Mouse (Mus musculus) midbrain, embryonic 12.5 days (tissue): ENCODE data around the gene B4galnt1. TPM values are rescaled to one million over a fixed set of nuclear protein-coding genes. Genes with fewer than 3 reads are reported as not detected.
A peak's percentile ranks its signal among the peaks of the same experiment; 100 is the strongest.

ENCODE experiments used
- ATAC-seq: fragments of 200-750 bp; cut with Nextera tagmentation; 2 replicates; pipeline ENCODE4 v1.8.0; 2017; ENCODE audit warnings: low read depth, moderate TSS enrichment, moderate library complexity; ENCODE audit not compliant: low FRiP score
- H3K27ac ChIP-seq: fragments of 300-500 bp; sonication (generic); replicated peaks from 2 replicates; pipeline ENCODE4 v1.5.1; 2016; ENCODE audit warnings: mild to moderate bottlenecking
- H3K27me3 ChIP-seq: fragments of 300-500 bp; sonication (generic); 2 replicates; pipeline ENCODE4 v1.6.1; 2016; ENCODE audit warnings: mild to moderate bottlenecking
- H3K36me3 ChIP-seq: fragments of 300-500 bp; sonication (generic); 2 replicates; pipeline ENCODE4 v1.6.1; 2016
- H3K4me1 ChIP-seq: fragments of 300-500 bp; sonication (generic); 2 replicates; pipeline ENCODE4 v1.6.1; 2016
- H3K4me2 ChIP-seq: fragments of 300-500 bp; sonication (generic); replicated peaks from 2 replicates; pipeline ENCODE4 v1.6.1; 2016; ENCODE audit warnings: mild to moderate bottlenecking, moderate library complexity
- H3K4me3 ChIP-seq: fragments of 300-500 bp; sonication (generic); 2 replicates; pipeline ENCODE4 v1.5.1; 2016; ENCODE audit warnings: mild to moderate bottlenecking
- H3K9ac ChIP-seq: fragments of 300-500 bp; sonication (generic); replicated peaks from 2 replicates; pipeline ENCODE4 v1.6.1; 2016; ENCODE audit warnings: mild to moderate bottlenecking, moderate library complexity
- H3K9me3 ChIP-seq: fragments of 300-500 bp; sonication (generic); 2 replicates; pipeline ENCODE4 v1.6.1; 2016; ENCODE audit warnings: mild to moderate bottlenecking
- WGBS: fragments of 180-500 bp; shearing (Covaris S2); methylation state at CpG from one replicate; pipeline ENCODE4 v1.1.7; 2016; 5-methylcytosine and 5-hydroxymethylcytosine counted together
- polyA plus RNA-seq: library from polyadenylated mRNA; unstranded; fragments of >200 nt; fragmentation: Nextera tagmentation; extraction: Ambion mirVana; gene quantifications from 2 replicates; pipeline ENCODE4 v1.2.1, GENCODE M21; 2016

Gene B4galnt1
- polyA plus RNA-seq, 1 experiment from 2014 or later = 17.7 TPM

GRCm38 (mm10) chr10:127176228-127176627, 11.2 kb downstream of the B4galnt1 start:
- peaks cover 22% of the 10 kb centered on the region for H3K4me1 ChIP-seq
- no peak overlapping the region for H3K9ac ChIP-seq
- no peak overlapping the region for H3K27ac ChIP-seq
- no peak overlapping the region for H3K4me2 ChIP-seq
- no peaks in the 10 kb centered on the region for H3K36me3 ChIP-seq
- H3K27me3 ChIP-seq = peaks cover 81% of the 10 kb centered on the region
- H3K9me3 ChIP-seq = no peaks in the 10 kb centered on the region
- WGBS = 30% methylated on average over 3 of the region's 3 CpGs
- no peak for ATAC-seq
- no peak overlapping the region for H3K4me3 ChIP-seq

GRCm38 (mm10) chr10:127176756-127177155, 11.7 kb downstream of the B4galnt1 start:
- 7% methylated on average over 7 of the region's 7 CpGs for WGBS
- Histone ChIP-seq H3K9ac (no peak overlapping the region), H3K9me3 (no peaks in the 10 kb centered on the region), H3K4me2 (no peak overlapping the region), H3K4me3 (no peak overlapping the region), H3K27me3 (peaks cover 81% of the 10 kb centered on the region), H3K36me3 (no peaks in the 10 kb centered on the region), H3K27ac (no peak overlapping the region), H3K4me1 (peaks cover 22% of the 10 kb centered on the region)
- ATAC-seq = no peak

DNA sequence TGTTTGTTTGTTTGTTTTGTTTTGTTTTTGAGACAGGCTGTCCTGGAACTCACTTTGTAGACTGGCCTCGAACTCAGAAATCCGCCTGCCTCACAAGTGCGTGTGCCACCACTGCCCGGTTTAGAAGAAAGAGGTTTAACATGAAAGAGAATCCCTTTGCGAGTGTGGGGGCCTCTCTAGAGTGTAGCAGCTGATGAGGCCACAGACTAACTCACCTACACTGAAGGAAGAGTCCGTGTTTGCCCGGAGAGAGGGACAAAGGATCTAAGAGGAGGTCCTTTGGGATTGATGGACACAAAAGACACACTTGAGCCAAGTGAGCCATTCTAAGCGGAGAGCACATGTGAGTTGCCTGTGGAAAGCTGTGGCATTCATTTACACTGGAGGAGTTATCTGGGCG, 12.2 kb downstream of the B4galnt1 start:
- H3K4me3 ChIP-seq = no peak overlapping the region
- ATAC-seq = no peak
- H3K36me3 ChIP-seq = no peaks in the 10 kb centered on the region
- 0 out of 2 replicates have a peak overlapping the region, but pooled peaks have one; percentile 45 for H3K4me2 ChIP-seq
- H3K27ac ChIP-seq = no peak overlapping the region
- H3K27me3 ChIP-seq = peaks cover 81% of the 10 kb centered on the region
- 15% methylated on average over 9 of the region's 9 CpGs for WGBS
- H3K9ac ChIP-seq = no peak overlapping the region
- peaks cover 22% of the 10 kb centered on the region for H3K4me1 ChIP-seq
- no peaks in the 10 kb centered on the region for H3K9me3 ChIP-seq

DNA sequence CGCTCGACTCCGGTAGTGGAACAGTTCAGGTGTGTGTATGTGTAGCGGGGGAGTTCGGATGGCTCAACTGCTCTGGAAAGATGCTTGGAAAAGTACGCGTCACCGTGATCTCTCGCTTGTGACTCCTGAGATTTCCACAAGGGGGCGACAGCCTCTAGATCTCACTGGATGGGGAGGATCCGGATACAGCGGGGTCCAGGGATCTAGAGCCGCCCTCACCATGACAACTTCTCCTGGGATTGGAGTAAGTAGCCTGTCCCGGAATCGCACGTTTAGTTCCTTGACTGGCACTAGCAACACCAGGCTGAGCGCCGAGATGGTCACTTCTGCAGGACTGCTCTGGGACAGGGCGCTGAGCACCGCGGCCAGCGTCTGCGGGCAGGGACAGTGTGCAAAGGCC, 12.7 kb downstream of the B4galnt1 start:
- peak overlapping the region; percentile 45 for H3K4me2 ChIP-seq
- peak overlapping the region; percentile 26 for H3K4me3 ChIP-seq
- H3K4me1 ChIP-seq = peaks cover 22% of the 10 kb centered on the region
- peaks cover 84% of the 10 kb centered on the region for H3K27me3 ChIP-seq
- H3K36me3 ChIP-seq = peaks cover 3% of the 10 kb centered on the region; the same call in 1 of the 2 replicates
- H3K27ac ChIP-seq = no peak overlapping the region
- H3K9ac ChIP-seq = no peak overlapping the region; the same call in 1 of the 2 replicates
- peak; percentile 75 for ATAC-seq
- WGBS = 2% methylated on average over 23 of the region's 23 CpGs
- H3K9me3 ChIP-seq = no peaks in the 10 kb centered on the region

DNA sequence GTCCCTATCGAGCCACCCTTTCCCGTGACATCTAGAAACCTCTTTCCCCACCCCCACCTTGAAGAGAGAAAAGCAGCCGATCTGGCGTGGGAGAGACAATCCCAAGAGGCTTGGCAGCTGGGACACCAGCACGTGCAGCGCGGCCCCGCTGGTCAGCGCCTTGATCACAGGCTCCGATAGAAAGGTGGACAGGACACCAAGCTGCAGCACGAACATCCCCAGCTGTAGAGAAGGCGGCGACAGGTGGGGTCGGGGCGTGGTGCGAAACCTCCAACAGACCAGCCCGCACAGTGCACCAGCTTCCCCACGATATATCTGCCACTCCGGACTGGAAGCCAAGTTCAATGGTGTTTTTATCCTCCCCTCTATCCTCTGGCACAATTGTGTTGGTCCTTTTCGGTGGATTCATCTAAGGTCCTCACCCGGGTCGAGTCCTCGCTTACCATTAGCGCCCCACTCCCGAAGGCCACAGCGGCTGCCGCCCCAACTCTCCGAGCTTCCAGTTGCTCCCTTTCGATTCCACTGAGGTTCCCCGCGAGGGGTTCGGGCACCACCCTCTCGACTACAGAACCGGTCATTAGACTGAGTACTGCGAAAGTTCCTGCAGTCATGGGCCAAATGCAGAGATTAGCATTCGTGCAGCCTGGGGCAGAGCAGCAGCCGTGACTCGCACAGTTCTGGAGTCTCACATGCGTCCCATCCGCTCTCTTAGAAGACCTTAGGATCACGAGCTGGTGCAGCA, 13.4 kb downstream of the B4galnt1 start:
- Histone ChIP-seq H3K27ac (no peak overlapping the region), H3K27me3 (peaks cover 83% of the 10 kb centered on the region), H3K9ac (no peak overlapping the region; the same call in 1 of the 2 replicates), H3K36me3 (peaks cover 10% of the 10 kb centered on the region; the same call in 1 of the 2 replicates), H3K9me3 (no peaks in the 10 kb centered on the region), H3K4me2 (peak overlapping the region; percentile 45), H3K4me3 (peak overlapping the region; percentile 26), H3K4me1 (peaks cover 24% of the 10 kb centered on the region)
- no peak for ATAC-seq
- WGBS = 5% methylated on average over 41 of the region's 41 CpGs

GRCm38 (mm10) chr10:127179871-127180694, 15.1 kb downstream of the B4galnt1 start, which contains the start of gene Slc26a10:
Slc26a10 (minus strand) TSS chr10:127180645.
- H3K4me3 ChIP-seq = peak within 1 kb of the TSS; percentile 22; the same call in 1 of the 2 replicates
- H3K9ac ChIP-seq = peak within 1 kb of the TSS; percentile 39; the same call in 1 of the 2 replicates
- H3K27me3 ChIP-seq = peaks cover 89% of the 10 kb centered on the region
- H3K27ac ChIP-seq = no peak within 1 kb of the TSS
- H3K4me2 ChIP-seq = peak within 1 kb of the TSS; percentile 42
- no peaks in the 10 kb centered on the region for H3K9me3 ChIP-seq
- peaks cover 39% of the 10 kb centered on the region for H3K4me1 ChIP-seq
- WGBS = 1% methylated on average over 34 of the region's 34 CpGs
- no peak for ATAC-seq
- H3K36me3 ChIP-seq = peaks cover 11% of the 10 kb centered on the region; the same call in 1 of the 2 replicates

DNA sequence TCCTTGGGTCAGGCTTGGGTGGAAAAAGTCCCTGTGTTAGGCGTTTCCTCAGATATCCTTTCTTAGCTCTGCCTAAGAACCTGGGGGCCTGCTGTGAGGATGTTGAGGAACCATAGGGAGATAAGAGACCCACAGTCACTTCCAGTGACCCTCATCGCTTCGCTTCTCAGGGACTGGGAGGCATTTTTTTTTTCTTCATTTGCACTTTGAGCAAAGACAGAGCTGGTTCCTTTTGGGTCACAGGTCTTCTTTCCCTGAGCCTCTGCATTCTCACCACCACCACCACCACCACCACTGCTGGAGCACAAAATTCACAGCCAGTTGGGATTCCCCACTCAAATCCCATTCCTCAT, 15.6 kb downstream of the B4galnt1 start:
- Histone ChIP-seq H3K9ac (peak overlapping the region; percentile 39; the same call in 1 of the 2 replicates), H3K27me3 (peaks cover 94% of the 10 kb centered on the region), H3K4me2 (peak overlapping the region; percentile 42; the same call in 1 of the 2 replicates), H3K36me3 (peaks cover 11% of the 10 kb centered on the region; the same call in 1 of the 2 replicates), H3K4me3 (no peak overlapping the region), H3K4me1 (peaks cover 45% of the 10 kb centered on the region), H3K27ac (no peak overlapping the region), H3K9me3 (no peaks in the 10 kb centered on the region)
- 1% methylated on average over 3 of the region's 3 CpGs for WGBS
- no peak for ATAC-seq

DNA sequence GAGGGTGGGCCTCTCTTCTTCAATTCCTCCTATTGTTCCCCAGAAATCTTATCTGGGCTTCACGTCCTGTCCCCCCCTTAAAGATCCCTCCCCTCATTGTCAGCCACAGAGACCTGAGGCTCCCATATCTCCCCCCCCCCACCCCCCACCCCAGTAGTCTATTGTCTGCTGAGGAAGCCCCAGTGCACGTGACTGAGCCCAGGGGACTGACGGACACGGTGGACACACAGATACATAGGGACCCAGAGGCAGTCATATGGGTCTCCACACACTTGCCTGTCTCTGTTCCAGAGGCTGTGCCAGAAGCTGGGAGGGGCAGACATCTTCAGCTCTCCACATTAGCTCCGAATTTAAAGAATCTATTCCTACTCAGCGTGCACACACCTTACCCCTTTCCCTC, 16.5 kb downstream of the B4galnt1 start:
- Histone ChIP-seq H3K4me3 (no peak overlapping the region), H3K27ac (no peak overlapping the region), H3K9me3 (no peaks in the 10 kb centered on the region), H3K36me3 (peaks cover 15% of the 10 kb centered on the region), H3K27me3 (peaks cover 86% of the 10 kb centered on the region), H3K4me1 (peaks cover 45% of the 10 kb centered on the region), H3K9ac (no peak overlapping the region), H3K4me2 (no peak overlapping the region)
- no peak for ATAC-seq
- 61% methylated on average over 6 of the region's 6 CpGs for WGBS

- Histone ChIP-seq H3K27me3 (peaks cover 75% of the 10 kb centered on the region), H3K4me1 (peaks cover 52% of the 10 kb centered on the region), H3K9ac (no peak overlapping the region), H3K4me2 (no peak overlapping the region), H3K9me3 (peaks cover 3% of the 10 kb centered on the region; the same call in 1 of the 2 replicates), H3K36me3 (peaks cover 17% of the 10 kb centered on the region), H3K4me3 (no peak overlapping the region), H3K27ac (no peak overlapping the region)
- no peak for ATAC-seq
- WGBS = 91% methylated on average over 4 of the region's 4 CpGs
These were observed 17.6 kb downstream of the B4galnt1 start for GRCm38 (mm10) chr10:127182624-127183023.

- peak overlapping the region; percentile 36 for H3K4me2 ChIP-seq
- no peak overlapping the region for H3K9ac ChIP-seq
- H3K4me1 ChIP-seq = peaks cover 48% of the 10 kb centered on the region
- H3K9me3 ChIP-seq = peaks cover 3% of the 10 kb centered on the region; the same call in 1 of the 2 replicates
- no peak for ATAC-seq
- 0 out of 2 replicates have a peak overlapping the region, but pooled peaks have one; percentile 10 for H3K4me3 ChIP-seq
- peaks cover 64% of the 10 kb centered on the region for H3K27me3 ChIP-seq
- 8% methylated on average over 20 of the region's 20 CpGs for WGBS
- no peak overlapping the region for H3K27ac ChIP-seq
- H3K36me3 ChIP-seq = peaks cover 17% of the 10 kb centered on the region
These were observed 18.7 kb downstream of the B4galnt1 start for GRCm38 (mm10) chr10:127183759-127184158.

DNA sequence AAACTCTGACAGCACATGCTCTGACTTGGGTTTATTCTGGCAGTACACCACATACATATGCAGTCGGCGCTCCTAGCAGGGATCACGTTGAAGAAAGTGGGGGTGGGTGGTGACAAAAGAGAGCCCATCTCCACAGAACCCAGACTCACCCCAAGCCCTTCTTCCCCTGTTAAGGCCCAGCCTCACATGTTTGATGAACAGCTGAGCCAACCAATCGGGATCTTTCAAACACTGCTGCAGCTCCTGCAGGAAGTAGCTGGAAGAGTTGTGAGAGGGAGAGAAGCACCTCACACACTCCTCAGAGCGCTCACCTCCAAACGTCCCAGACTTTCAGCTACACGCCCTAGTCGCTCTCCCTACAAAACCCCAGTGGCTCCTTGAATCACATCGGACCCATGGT, 20.1 kb downstream of the B4galnt1 start:
- no peak overlapping the region for H3K4me2 ChIP-seq
- no peak overlapping the region for H3K9ac ChIP-seq
- peaks cover 51% of the 10 kb centered on the region for H3K27me3 ChIP-seq
- no peak overlapping the region for H3K4me3 ChIP-seq
- ATAC-seq = no peak
- H3K27ac ChIP-seq = no peak overlapping the region
- H3K9me3 ChIP-seq = peaks cover 3% of the 10 kb centered on the region; the same call in 1 of the 2 replicates
- peaks cover 17% of the 10 kb centered on the region for H3K36me3 ChIP-seq
- WGBS = 70% methylated on average over 9 of the region's 9 CpGs
- peaks cover 56% of the 10 kb centered on the region for H3K4me1 ChIP-seq

DNA sequence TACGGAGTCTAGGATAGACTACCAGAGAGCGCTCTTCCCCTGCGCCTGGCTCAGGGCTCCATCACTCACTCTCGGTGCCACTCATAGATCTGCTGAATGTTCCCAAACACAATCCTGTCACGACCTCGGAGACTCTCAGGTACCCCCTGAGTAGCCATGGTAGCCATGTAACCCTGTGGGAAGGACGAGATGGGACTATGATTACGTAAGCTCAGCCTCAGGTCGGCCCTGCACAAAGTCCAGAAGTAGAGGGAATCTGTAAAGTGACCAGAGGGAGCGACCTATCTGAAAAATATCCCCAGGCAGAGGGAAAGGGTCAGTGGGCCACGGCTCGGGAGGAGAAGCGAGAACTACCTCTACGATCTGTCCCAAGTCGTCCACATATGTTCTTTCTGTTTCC, 20.5 kb downstream of the B4galnt1 start:
- Histone ChIP-seq H3K4me2 (no peak overlapping the region), H3K27me3 (peaks cover 47% of the 10 kb centered on the region), H3K4me1 (peaks cover 56% of the 10 kb centered on the region), H3K36me3 (peaks cover 17% of the 10 kb centered on the region), H3K4me3 (no peak overlapping the region), H3K27ac (no peak overlapping the region), H3K9ac (no peak overlapping the region), H3K9me3 (peaks cover 3% of the 10 kb centered on the region; the same call in 1 of the 2 replicates)
- 86% methylated on average over 15 of the region's 15 CpGs for WGBS
- no peak for ATAC-seq
